In the genomic region with DNA sequence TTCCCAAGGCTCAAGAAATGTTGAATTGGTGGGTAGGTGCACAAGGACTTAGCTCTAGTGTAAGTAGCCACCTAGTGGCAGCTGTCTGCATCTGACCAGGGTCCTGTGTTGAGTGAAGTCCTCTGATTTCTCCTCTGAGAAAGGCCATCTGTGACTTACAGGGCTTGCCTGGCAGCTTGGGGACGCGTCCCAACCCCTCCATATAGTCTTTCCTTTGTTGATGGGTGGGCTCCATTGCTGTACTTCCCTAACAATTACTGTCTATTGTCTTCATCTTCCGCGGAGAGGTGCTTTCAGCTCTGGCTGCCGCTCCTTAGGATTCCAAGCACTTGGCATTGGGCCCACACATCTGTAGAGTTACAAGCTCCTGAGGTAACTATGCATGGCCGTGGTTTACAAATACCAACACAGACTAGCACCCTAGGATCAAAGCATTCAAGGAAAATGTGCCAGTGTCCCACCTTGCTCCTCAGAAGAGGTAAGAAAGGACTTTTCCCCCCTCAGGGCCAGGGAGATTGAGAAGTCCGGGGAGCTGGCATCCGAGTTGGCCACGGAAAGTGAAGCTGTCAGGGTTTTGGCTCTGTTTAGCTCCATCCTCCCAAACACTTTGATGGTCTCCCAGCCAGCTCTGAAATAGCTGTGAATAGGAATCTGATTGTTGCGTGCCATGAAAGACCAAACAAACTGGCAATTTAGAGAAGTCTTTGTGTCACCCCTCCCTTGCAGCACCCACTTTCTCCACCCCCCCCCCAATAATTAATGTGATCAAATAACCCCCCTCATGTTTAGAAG, we compare ENCODE assay signal across 8 mouse cellular contexts.
DNase-seq lines count a peak whose midpoint lies in the region; ATAC-seq lines count a peak whose summit lies in the region.
"Had no signal": no experiment of that assay in that cellular context is flagged by ENCODE, and none has a peak within 500 bp of the region (broad histone marks: within the 10 kb centered on the region; RNA-seq: fewer than 3 reads in every experiment).

No protein-coding gene starts in this region.

- peak; percentile 81 for ATAC-seq in forebrain, embryonic 16.5 days

- H3K9ac ChIP-seq in forebrain, embryonic 16.5 days (replicated peaks; ENCODE audit: low read depth, low read length) = no peak overlapping the region

- no peaks in the 10 kb centered on the region for H3K36me3 ChIP-seq in forebrain, embryonic 16.5 days (ENCODE audit: control insufficient read depth, insufficient read depth)
- H3K36me3 ChIP-seq in hindbrain, embryonic 10.5 days = no peaks in the 10 kb centered on the region

- peak overlapping the region; percentile 32 for H3K4me2 ChIP-seq in forebrain, embryonic 16.5 days (ENCODE audit: low read length)

- no peaks in the 10 kb centered on the region for H3K27me3 ChIP-seq in forebrain, embryonic 16.5 days (replicated peaks; ENCODE audit: control insufficient read depth, insufficient read depth, low read length)
- H3K27me3 ChIP-seq in hindbrain, embryonic 10.5 days (ENCODE audit: insufficient read depth, poor library complexity, severe bottlenecking) = no peaks in the 10 kb centered on the region

- DNase-seq in Muller cell, postnatal 12 days (ENCODE audit: inconsistent ontology term) = peak; percentile 78
- DNase-seq in brain, adult 2 months (ENCODE audit: low read depth, low spot score) = peak; percentile 85
- DNase-seq in hindbrain, embryonic 10.5 days (ENCODE audit: low spot score) = peak; percentile 72
- DNase-seq in layer of hippocampus, postnatal 36 days = peak; percentile 49
- DNase-seq in lung, postnatal 36 days = peak; percentile 88
- DNase-seq in right cerebral cortex, postnatal 14 days = peak; percentile 55

- H3K4me1 ChIP-seq in forebrain, embryonic 16.5 days (replicated peaks; ENCODE audit: control insufficient read depth, insufficient read depth, low read length) = peaks cover 15% of the 10 kb centered on the region
- peaks cover 34% of the 10 kb centered on the region for H3K4me1 ChIP-seq in hindbrain, embryonic 10.5 days (replicated peaks)

- H3K4me3 ChIP-seq in forebrain, embryonic 16.5 days (replicated peaks; ENCODE audit: low read length) = no peak overlapping the region
- no peak overlapping the region for H3K4me3 ChIP-seq in hindbrain, embryonic 10.5 days

- 8% methylated on average over 10 of the region's 10 CpGs for WGBS in forebrain, embryonic 16.5 days
- WGBS in hindbrain, embryonic 10.5 days = 42% methylated on average over 10 of the region's 10 CpGs

- H3K9me3 ChIP-seq in forebrain, embryonic 16.5 days (ENCODE audit: control insufficient read depth, low read length) = no peaks in the 10 kb centered on the region
- no peaks in the 10 kb centered on the region for H3K9me3 ChIP-seq in hindbrain, embryonic 10.5 days

- no peak overlapping the region; the same call in 1 of the 2 replicates for H3K27ac ChIP-seq in forebrain, embryonic 16.5 days (ENCODE audit: low read length)
- H3K27ac ChIP-seq in hindbrain, embryonic 10.5 days = peak overlapping the region; percentile 59; the same call in 1 of the 2 replicates
- H3K27ac ChIP-seq: macrophage had no signal
